8 mouse cellular contexts compared by ENCODE assay signal in the genomic region with DNA sequence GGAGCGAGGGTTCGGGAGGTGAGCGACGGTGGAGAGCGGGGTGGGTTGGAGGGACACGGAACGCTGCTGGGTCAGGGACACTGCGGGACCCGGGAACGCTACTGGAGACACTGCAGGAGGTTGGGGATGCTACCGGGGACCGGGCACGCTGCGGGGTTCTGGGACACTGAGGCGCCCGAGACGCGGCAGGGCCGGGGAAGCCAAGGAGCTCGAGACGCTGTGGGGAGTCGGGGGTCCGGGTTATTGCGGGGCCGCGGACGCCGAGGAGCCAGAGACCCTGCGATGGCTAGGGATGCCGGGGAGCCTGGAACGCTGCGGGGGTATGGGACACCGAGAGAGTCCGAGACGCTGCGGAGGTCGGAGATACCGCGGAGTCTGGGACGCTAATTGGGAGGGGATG. TPM values are rescaled to one million over a fixed set of nuclear protein-coding genes. Genes with fewer than 3 reads are reported as not detected.
DNase-seq lines count a peak whose midpoint lies in the region; ATAC-seq lines count a peak whose summit lies in the region.

No protein-coding gene starts in this region.

- peak overlapping the region; percentile 81 for H3K4me2 ChIP-seq in lung, embryonic 15.5 days
- peak overlapping the region; percentile 78 for H3K4me2 ChIP-seq in embryonic facial prominence, embryonic 15.5 days (replicated peaks)
- peak overlapping the region; percentile 79 for H3K4me2 ChIP-seq in intestine, embryonic 16.5 days (ENCODE audit: low read depth, low read length)
- peak overlapping the region; percentile 86 for H3K4me2 ChIP-seq in neural tube, embryonic 13.5 days

- no peak for DNase-seq in lung, postnatal 14 days
- DNase-seq in layer of hippocampus, postnatal 10 days (ENCODE audit: low spot score in 2 of 2) = no peak
- DNase-seq in lung, postnatal 10 days = no peak

- peak overlapping the region; percentile 92 for H3K4me3 ChIP-seq in lung, embryonic 15.5 days
- peak overlapping the region; percentile 80 for H3K4me3 ChIP-seq in embryonic facial prominence, embryonic 15.5 days (replicated peaks)
- peak overlapping the region; percentile 91 for H3K4me3 ChIP-seq in intestine, embryonic 16.5 days (ENCODE audit: low read length)
- H3K4me3 ChIP-seq in neural tube, embryonic 13.5 days = peak overlapping the region; percentile 91

- H3K36me3 ChIP-seq in lung, embryonic 15.5 days = peaks cover 27% of the 10 kb centered on the region
- peaks cover 20% of the 10 kb centered on the region for H3K36me3 ChIP-seq in embryonic facial prominence, embryonic 15.5 days
- H3K36me3 ChIP-seq in intestine, embryonic 16.5 days (ENCODE audit: control insufficient read depth, insufficient read depth, low read length) = peaks cover 7% of the 10 kb centered on the region; the same call in 1 of the 2 replicates
- peaks cover 30% of the 10 kb centered on the region for H3K36me3 ChIP-seq in neural tube, embryonic 13.5 days

- no peaks in the 10 kb centered on the region for H3K9me3 ChIP-seq in lung, embryonic 15.5 days
- H3K9me3 ChIP-seq in embryonic facial prominence, embryonic 15.5 days (replicated peaks) = no peaks in the 10 kb centered on the region
- H3K9me3 ChIP-seq in intestine, embryonic 16.5 days (ENCODE audit: control insufficient read depth, low read length) = no peaks in the 10 kb centered on the region
- no peaks in the 10 kb centered on the region for H3K9me3 ChIP-seq in neural tube, embryonic 13.5 days

- H3K9ac ChIP-seq in lung, embryonic 15.5 days = peak overlapping the region; percentile 80
- peak overlapping the region; percentile 76 for H3K9ac ChIP-seq in embryonic facial prominence, embryonic 15.5 days
- peak overlapping the region; percentile 88 for H3K9ac ChIP-seq in intestine, embryonic 16.5 days (ENCODE audit: low read depth, low read length)
- H3K9ac ChIP-seq in neural tube, embryonic 13.5 days = peak overlapping the region; percentile 88

- H3K27me3 ChIP-seq in lung, embryonic 15.5 days = no peaks in the 10 kb centered on the region
- no peaks in the 10 kb centered on the region for H3K27me3 ChIP-seq in embryonic facial prominence, embryonic 15.5 days
- no peaks in the 10 kb centered on the region for H3K27me3 ChIP-seq in intestine, embryonic 16.5 days (replicated peaks; ENCODE audit: control insufficient read depth, insufficient read depth, low read length)
- no peaks in the 10 kb centered on the region for H3K27me3 ChIP-seq in neural tube, embryonic 13.5 days

- ATAC-seq in lung, embryonic 15.5 days (ENCODE audit: borderline replicate concordance, extremely low read depth, low FRiP score, low TSS enrichment) = peak; percentile 70
- peak; percentile 78 for ATAC-seq in embryonic facial prominence, embryonic 15.5 days (ENCODE audit: insufficient number of reproducible peaks, low FRiP score, low TSS enrichment, low read depth)
- peak; percentile 81 for ATAC-seq in intestine, embryonic 16.5 days
- ATAC-seq in neural tube, embryonic 13.5 days (ENCODE audit: low read depth) = peak; percentile 84
- no peak for ATAC-seq in cerebellum, adult (ENCODE audit: insufficient number of reproducible peaks, low FRiP score, low TSS enrichment)

- whole genome bisulfite sequencing in lung, embryonic 15.5 days = under 1% methylated on average over 40 of the region's 40 CpGs
- WGBS in embryonic facial prominence, embryonic 15.5 days = under 1% methylated on average over 40 of the region's 40 CpGs
- under 1% methylated on average over 40 of the region's 40 CpGs for WGBS in intestine, embryonic 16.5 days
- WGBS in neural tube, embryonic 13.5 days = under 1% methylated on average over 40 of the region's 40 CpGs

- H3K27ac ChIP-seq in lung, embryonic 15.5 days = peak overlapping the region; percentile 72
- H3K27ac ChIP-seq in embryonic facial prominence, embryonic 15.5 days (replicated peaks) = peak overlapping the region; percentile 85
- H3K27ac ChIP-seq in intestine, embryonic 16.5 days (ENCODE audit: low read length) = peak overlapping the region; percentile 78
- H3K27ac ChIP-seq in neural tube, embryonic 13.5 days (replicated peaks) = peak overlapping the region; percentile 64

- peaks cover 20% of the 10 kb centered on the region for H3K4me1 ChIP-seq in lung, embryonic 15.5 days
- H3K4me1 ChIP-seq in embryonic facial prominence, embryonic 15.5 days = peaks cover 13% of the 10 kb centered on the region
- H3K4me1 ChIP-seq in intestine, embryonic 16.5 days (ENCODE audit: control insufficient read depth, insufficient read depth, low read length) = peaks cover 13% of the 10 kb centered on the region
- peaks cover 20% of the 10 kb centered on the region for H3K4me1 ChIP-seq in neural tube, embryonic 13.5 days (replicated peaks)

RNA-seq across cellular contexts. Expression of a gene that starts 0.3 kb away (rescaled TPM):
- 0.65 and 0.67 TPM in 2 replicates for polyA plus RNA-seq in lung, embryonic 15.5 days (2015; fragmentation: Nextera tagmentation; extraction: Ambion mirVana)
- 0.61 and 0.63 TPM in 2 replicates for polyA plus RNA-seq in embryonic facial prominence, embryonic 15.5 days (2015; fragmentation: Nextera tagmentation; extraction: Ambion mirVana)
- polyA plus RNA-seq in intestine, embryonic 16.5 days (2015; fragmentation: Nextera tagmentation; extraction: Ambion mirVana) = 0.43 and 0.49 TPM in 2 replicates
- polyA plus RNA-seq in neural tube, embryonic 13.5 days (2015; fragmentation: Nextera tagmentation; extraction: Ambion mirVana) = 0.82 and 0.85 TPM in 2 replicates
- total RNA-seq in layer of hippocampus, postnatal 10 days (2021) = 1 to 10 TPM; 2.7 to 3.1 TPM

RNA-seq across cellular contexts. Expression of a gene that starts 22.7 kb away (rescaled TPM):
- polyA plus RNA-seq in lung, embryonic 15.5 days (2015; fragmentation: Nextera tagmentation; extraction: Ambion mirVana) = 0.73 and 0.79 TPM in 2 replicates
- polyA plus RNA-seq in embryonic facial prominence, embryonic 15.5 days (2015; fragmentation: Nextera tagmentation; extraction: Ambion mirVana) = 2.3 and 2.5 TPM in 2 replicates
- polyA plus RNA-seq in intestine, embryonic 16.5 days (2015; fragmentation: Nextera tagmentation; extraction: Ambion mirVana) = 0.71 and 1.2 TPM in 2 replicates
- polyA plus RNA-seq in neural tube, embryonic 13.5 days (2015; fragmentation: Nextera tagmentation; extraction: Ambion mirVana) = 4.8 and 5.3 TPM in 2 replicates
- total RNA-seq in layer of hippocampus, postnatal 10 days (2021) = 10 to 100 TPM; 35.4 to 43.7 TPM
